Mouse (Mus musculus) stomach, embryonic 14.5 days (tissue): ENCODE measurements around the gene Naxd. TPM values are rescaled to one million over a fixed set of nuclear protein-coding genes. Genes with fewer than 3 reads are reported as not detected.
"Not testable (repeated sequence)": the region's sequence is repeated elsewhere in the genome, so short reads cannot be mapped to it uniquely, and the experiment has no call there.

Experiments used
- ATAC-seq: fragments of 200-750 bp; cut with Nextera tagmentation; 2 replicates; pipeline ENCODE4 v1.8.0; 2017; ENCODE audit warnings: low read depth, moderate TSS enrichment; ENCODE audit not compliant: insufficient number of reproducible peaks, insufficient read depth, low FRiP score
- H3K27ac ChIP-seq: fragments of 300-500 bp; sonication (generic); 2 replicates; pipeline ENCODE4 v1.5.1; 2014; ENCODE audit warnings: mild to moderate bottlenecking, low read length, moderate library complexity, mixed read lengths
- H3K27me3 ChIP-seq: fragments of 300-500 bp; sonication (generic); 2 replicates; pipeline ENCODE4 v1.6.1; 2014; ENCODE audit warnings: low read length, control low read depth, mixed read lengths; ENCODE audit not compliant: control insufficient read depth, insufficient read depth
- H3K36me3 ChIP-seq: fragments of 300-500 bp; sonication (generic); 2 replicates; pipeline ENCODE4 v1.6.1; 2014; ENCODE audit warnings: mild to moderate bottlenecking, control low read depth, low read length, moderate library complexity, mixed read lengths; ENCODE audit not compliant: control insufficient read depth, insufficient read depth
- H3K4me1 ChIP-seq: fragments of 300-500 bp; sonication (generic); 2 replicates; pipeline ENCODE4 v1.6.1; 2014; ENCODE audit warnings: low read length, control low read depth, mixed read lengths; ENCODE audit not compliant: control insufficient read depth, insufficient read depth
- H3K4me2 ChIP-seq: fragments of 300-500 bp; sonication (generic); replicated peaks from 2 replicates; pipeline ENCODE4 v1.6.1; 2014; ENCODE audit warnings: low read depth, low read length, control low read depth
- H3K4me3 ChIP-seq: fragments of 300-500 bp; sonication (generic); 2 replicates; pipeline ENCODE4 v1.5.1; 2014; ENCODE audit warnings: low read depth, low read length, control low read depth
- H3K9ac ChIP-seq: fragments of 300-500 bp; sonication (generic); replicated peaks from 2 replicates; pipeline ENCODE4 v1.6.1; 2014; ENCODE audit warnings: low read depth, mild to moderate bottlenecking, control low read depth, low read length, moderate library complexity, mixed read lengths
- H3K9me3 ChIP-seq: fragments of 300-500 bp; sonication (generic); 2 replicates; pipeline ENCODE4 v1.6.1; 2016; ENCODE audit warnings: low read depth, low read length, control low read depth; ENCODE audit not compliant: control insufficient read depth
- WGBS: fragments of 180-500 bp; shearing (Covaris S2); extraction: QIAGEN DNeasy Blood & Tissue Kit; methylation state at CpG from one replicate; pipeline ENCODE4 v1.1.7; 2014; 5-methylcytosine and 5-hydroxymethylcytosine counted together
- polyA plus RNA-seq: library from polyadenylated mRNA; unstranded; fragments of >200 nt; fragmentation: Nextera tagmentation; extraction: Ambion mirVana; gene quantifications from 2 replicates; pipeline ENCODE4 v1.2.1, GENCODE M21; 2014

Naxd gene
- polyA plus RNA-seq, 1 experiment from 2014 or later = 133 TPM

- Histone ChIP-seq H3K27ac (no peak overlapping the region), H3K9me3 (no peaks in the 10 kb centered on the region), H3K4me2 (no peak overlapping the region), H3K27me3 (no peaks in the 10 kb centered on the region), H3K9ac (no peak overlapping the region), H3K4me1 (no peaks in the 10 kb centered on the region), H3K4me3 (no peak overlapping the region), H3K36me3 (no peaks in the 10 kb centered on the region)
- ATAC-seq = no peak
- WGBS = 88% methylated on average over 4 of the region's 4 CpGs
Observed at GRCm38 (mm10) chr8:11465619-11466018, 31.7 kb upstream of the Naxd start.

- not testable (repeated sequence) for H3K4me1 ChIP-seq, ATAC-seq, H3K9me3 ChIP-seq, H3K27me3 ChIP-seq, H3K4me2 ChIP-seq, H3K9ac ChIP-seq, H3K4me3 ChIP-seq, H3K36me3 ChIP-seq, H3K27ac ChIP-seq
- 89% methylated on average over 4 of the region's 5 CpGs for WGBS
Observed at GRCm38 (mm10) chr8:11466528-11466927, 30.8 kb upstream of the Naxd start.

- no peaks in the 10 kb centered on the region for H3K36me3 ChIP-seq
- H3K9ac ChIP-seq = no peak overlapping the region
- H3K4me1 ChIP-seq = 0 out of 2 replicates have a peak, but pooled peaks cover 5% of the 10 kb centered on the region
- H3K27me3 ChIP-seq = no peaks in the 10 kb centered on the region
- H3K4me2 ChIP-seq = no peak overlapping the region
- no peaks in the 10 kb centered on the region for H3K9me3 ChIP-seq
- 3% methylated on average over 3 of the region's 3 CpGs for WGBS
- no peak overlapping the region for H3K27ac ChIP-seq
- no peak overlapping the region for H3K4me3 ChIP-seq
- ATAC-seq = no peak
Observed at GRCm38 (mm10) chr8:11469095-11469494, 28.2 kb upstream of the Naxd start.

GRCm38 (mm10) chr8:11470694-11471093 lies 26.6 kb upstream of the Naxd start:
- H3K9ac ChIP-seq = no peak overlapping the region
- no peak overlapping the region for H3K4me3 ChIP-seq
- H3K27ac ChIP-seq = no peak overlapping the region
- no peaks in the 10 kb centered on the region for H3K36me3 ChIP-seq
- 65% methylated on average over 7 of the region's 7 CpGs for WGBS
- 0 out of 2 replicates have a peak, but pooled peaks cover 5% of the 10 kb centered on the region for H3K4me1 ChIP-seq
- H3K27me3 ChIP-seq = no peaks in the 10 kb centered on the region
- H3K9me3 ChIP-seq = no peaks in the 10 kb centered on the region
- H3K4me2 ChIP-seq = no peak overlapping the region
- ATAC-seq = no peak

- 48% methylated on average over 8 of the region's 8 CpGs for WGBS
- peaks cover 9% of the 10 kb centered on the region for H3K4me1 ChIP-seq
- no peak overlapping the region for H3K9ac ChIP-seq
- no peak overlapping the region for H3K27ac ChIP-seq
- 0 out of 2 replicates have a peak, but pooled peaks cover 1% of the 10 kb centered on the region for H3K27me3 ChIP-seq
- H3K36me3 ChIP-seq = no peaks in the 10 kb centered on the region
- H3K4me2 ChIP-seq = no peak overlapping the region
- H3K9me3 ChIP-seq = no peaks in the 10 kb centered on the region
- ATAC-seq = no peak
- H3K4me3 ChIP-seq = no peak overlapping the region
Observed at GRCm38 (mm10) chr8:11471309-11471708, 26.0 kb upstream of the Naxd start.

- Histone ChIP-seq H3K4me3 (no peak overlapping the region), H3K27ac (no peak overlapping the region), H3K36me3 (no peaks in the 10 kb centered on the region), H3K4me2 (no peak overlapping the region), H3K9ac (no peak overlapping the region), H3K4me1 (peaks cover 18% of the 10 kb centered on the region), H3K9me3 (no peaks in the 10 kb centered on the region), H3K27me3 (peaks cover 5% of the 10 kb centered on the region; the same call in 1 of the 2 replicates)
- 30% methylated on average over 4 of the region's 4 CpGs for WGBS
- no peak for ATAC-seq
Observed at GRCm38 (mm10) chr8:11473072-11473471, 24.2 kb upstream of the Naxd start.

GRCm38 (mm10) chr8:11475397-11475796 lies 21.9 kb upstream of the Naxd start:
- 13% methylated on average over 9 of the region's 10 CpGs for WGBS
- Histone ChIP-seq H3K4me2 (no peak overlapping the region), H3K4me3 (no peak overlapping the region)

GRCm38 (mm10) chr8:11475876-11476275 lies 21.4 kb upstream of the Naxd start:
- no peak overlapping the region for H3K27ac ChIP-seq
- no peak overlapping the region for H3K4me3 ChIP-seq
- H3K9ac ChIP-seq = no peak overlapping the region
- H3K9me3 ChIP-seq = no peaks in the 10 kb centered on the region
- no peak overlapping the region for H3K4me2 ChIP-seq
- H3K4me1 ChIP-seq = peaks cover 18% of the 10 kb centered on the region
- 15% methylated on average over 2 of the region's 2 CpGs for WGBS
- H3K27me3 ChIP-seq = peaks cover 5% of the 10 kb centered on the region; the same call in 1 of the 2 replicates
- no peak for ATAC-seq
- H3K36me3 ChIP-seq = no peaks in the 10 kb centered on the region

More at GRCm38 (mm10) chr8:11475397-11475796, 21.9 kb upstream of the Naxd start:
- Histone ChIP-seq H3K9ac (no peak overlapping the region), H3K27ac (no peak overlapping the region), H3K36me3 (no peaks in the 10 kb centered on the region), H3K4me1 (peaks cover 18% of the 10 kb centered on the region), H3K27me3 (peaks cover 5% of the 10 kb centered on the region; the same call in 1 of the 2 replicates), H3K9me3 (no peaks in the 10 kb centered on the region)
- no peak for ATAC-seq
